Mouse (Mus musculus) kidney, adult 2 months (tissue): Measurements from ENCODE around the gene Rad52. TPM values are rescaled to one million over a fixed set of nuclear protein-coding genes. Genes with fewer than 3 reads are reported as not detected.

Experiments
- DNase-seq: peaks from one replicate; pipeline ENCODE4 v3.0.0; 2021
- H3K27ac ChIP-seq: fragments of 200-500 bp; 2 replicates; pipeline ENCODE4 v1.5.1; 2012; ENCODE audit warnings: low read depth, low read length, control low read depth, inconsistent platforms; ENCODE audit not compliant: insufficient read depth
- H3K27me3 ChIP-seq: fragments of 200-500 bp; replicated peaks from 2 replicates; pipeline ENCODE4 v1.6.1; 2012; ENCODE audit warnings: mild to moderate bottlenecking, moderate library complexity, low read length, inconsistent platforms; ENCODE audit not compliant: control insufficient read depth, insufficient read depth
- H3K36me3 ChIP-seq: fragments of 200-500 bp; 2 replicates; pipeline ENCODE4 v1.6.1; 2012; ENCODE audit warnings: mild to moderate bottlenecking, moderate library complexity, low read length, inconsistent platforms; ENCODE audit not compliant: control insufficient read depth, insufficient read depth
- H3K4me1 ChIP-seq: fragments of 200-500 bp; 2 replicates; pipeline ENCODE4 v1.6.1; 2011; ENCODE audit warnings: low read length; ENCODE audit not compliant: control insufficient read depth, insufficient read depth
- H3K4me3 ChIP-seq: fragments of 200-500 bp; 2 replicates; pipeline ENCODE4 v1.5.1; 2011; ENCODE audit warnings: mild to moderate bottlenecking, low read depth, low read length, control low read depth; ENCODE audit not compliant: insufficient read depth
- CTCF ChIP-seq: fragments of 200-500 bp; conservative IDR thresholded peaks from 2 replicates; pipeline ENCODE4 v1.5.1; 2011; ENCODE audit warnings: low read depth, mild to moderate bottlenecking, control low read depth, low read length, moderate library complexity, mixed read lengths; ENCODE audit not compliant: insufficient read depth, insufficient read length
- POLR2A ChIP-seq: fragments of 200-500 bp; IDR thresholded peaks from one replicate; pipeline ENCODE4 v1.6.1; 2011; ENCODE audit warnings: low read depth, low read length, control low read depth
- WGBS: fragments of 180-500 bp; shearing (Covaris S2); methylation state at CpG from one replicate; pipeline ENCODE4 v1.1.7; 2018; 5-methylcytosine and 5-hydroxymethylcytosine counted together
- polyA plus RNA-seq: library from polyadenylated mRNA; depleted of rRNA; stranded (reverse); fragments of >200 nt; gene quantifications from 2 replicates; pipeline ENCODE4 v1.2.3, GENCODE M21; 2012; rRNA removed

Gene Rad52
- polyA plus RNA-seq, result 13.6 and 17.6 TPM in 2 replicates

DNA sequence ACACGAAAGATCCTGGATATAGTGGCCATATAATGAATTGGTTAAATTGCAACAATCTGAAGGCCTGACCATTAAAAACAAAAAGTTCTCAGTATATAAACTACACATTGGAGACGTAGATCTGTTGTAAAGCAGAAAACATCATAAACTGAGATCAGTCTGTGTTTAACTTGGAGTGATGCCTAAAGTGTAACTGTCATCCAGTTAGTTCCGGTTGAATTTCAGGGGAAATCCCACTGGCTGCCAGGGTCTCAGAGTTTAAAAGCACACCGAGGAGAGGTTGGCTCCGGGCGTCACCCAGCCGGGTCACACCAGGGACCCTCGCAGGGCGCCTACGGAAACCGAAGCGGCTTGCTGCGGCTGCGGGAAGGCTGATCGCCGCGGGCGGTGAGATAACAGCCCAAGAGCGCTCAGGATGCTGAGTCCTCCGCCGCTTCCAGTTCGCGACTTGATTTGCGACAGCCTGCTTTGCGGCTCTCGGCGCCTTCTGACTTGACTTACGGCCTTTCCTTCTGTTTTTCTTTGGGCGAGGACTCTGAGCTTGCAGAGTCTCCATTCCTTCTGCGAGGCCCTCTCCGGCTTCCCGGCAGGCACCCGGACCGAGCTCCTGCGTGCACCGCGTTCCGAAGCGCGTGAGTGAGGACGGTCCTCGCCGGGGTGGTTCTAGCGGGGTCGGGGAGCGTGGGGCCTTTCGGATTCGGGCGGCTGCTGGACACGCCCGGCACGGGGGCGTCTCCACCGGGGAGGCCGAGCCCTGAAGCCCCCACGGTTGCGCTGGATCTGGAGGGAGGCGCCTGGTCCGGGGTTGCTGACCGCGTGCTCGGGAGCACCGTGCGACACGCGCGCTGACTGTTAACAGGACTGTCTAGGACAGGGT lies at the start of gene Rad52:
Gene Rad52, plus strand, starts transcription at position 495 of the 877 bp plus-strand sequence.
- DNase-seq, result peak; percentile 93
- TF ChIP-seq POLR2A (peak; percentile 27), CTCF (no peak)
- WGBS, result under 1% methylated on average over 67 of the region's 67 CpGs
- H3K36me3 ChIP-seq, result no peaks in the 10 kb centered on the region; the same call in 1 of the 2 replicates
- H3K27ac ChIP-seq, result peak within 1 kb of the TSS; percentile 67
- H3K4me1 ChIP-seq, result no peaks in the 10 kb centered on the region
- H3K4me3 ChIP-seq, result peak within 1 kb of the TSS; percentile 74
- no peaks in the 10 kb centered on the region for H3K27me3 ChIP-seq

DNA sequence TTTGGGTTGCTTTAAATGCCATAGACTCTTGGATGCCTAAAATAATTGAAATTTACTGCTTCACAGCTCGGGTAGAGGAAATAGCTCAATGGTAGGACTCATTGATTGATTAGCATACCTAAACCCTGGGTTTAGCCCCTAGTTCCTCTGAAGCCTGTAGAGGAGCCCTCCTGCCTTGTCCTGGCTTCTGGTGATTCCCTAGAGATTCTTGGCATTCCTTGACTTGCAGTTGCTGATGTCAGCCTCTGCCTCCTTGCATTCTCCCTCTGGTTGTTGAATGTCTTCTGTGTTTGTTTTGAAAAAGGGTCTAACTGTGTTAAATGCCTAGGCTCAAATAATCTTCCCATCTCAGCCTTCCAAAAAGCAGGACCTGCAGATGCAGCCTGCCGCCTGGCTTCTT lies 48.3 kb upstream of the Rad52 start:
- TF ChIP-seq CTCF, result no peak
- 42% methylated on average over 2 of the region's 2 CpGs for WGBS
- Histone ChIP-seq H3K36me3 (no peaks in the 10 kb centered on the region), H3K27ac (no peak overlapping the region), H3K27me3 (no peaks in the 10 kb centered on the region), H3K4me3 (no peak overlapping the region), H3K4me1 (no peaks in the 10 kb centered on the region)
- no peak for DNase-seq

DNA sequence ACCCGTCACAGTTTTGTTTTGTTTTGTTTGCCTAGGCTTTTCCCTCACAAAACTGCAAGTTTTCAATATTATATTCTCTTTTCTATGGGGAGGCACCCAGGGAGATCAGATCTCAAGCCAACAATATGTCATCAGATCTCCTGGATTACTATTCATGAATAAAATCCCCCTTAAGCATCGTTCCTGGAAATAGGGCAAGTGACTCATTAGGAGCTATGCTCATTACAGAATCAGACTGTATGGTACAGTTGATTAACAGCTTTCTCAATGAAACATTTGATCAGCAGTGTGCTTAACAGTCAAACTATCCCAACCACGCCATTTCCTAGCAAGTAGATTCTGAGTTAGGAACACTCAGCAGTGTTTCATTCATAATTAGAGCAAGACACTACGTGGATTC lies 47.0 kb upstream of the Rad52 start:
- no peak for DNase-seq
- TF ChIP-seq CTCF (no peak), POLR2A (no peak)
- 75% methylated on average over 4 of the region's 4 CpGs for WGBS
- H3K4me3 ChIP-seq, result no peak overlapping the region
- no peaks in the 10 kb centered on the region for H3K36me3 ChIP-seq
- no peaks in the 10 kb centered on the region for H3K27me3 ChIP-seq
- H3K4me1 ChIP-seq, result no peaks in the 10 kb centered on the region
- H3K27ac ChIP-seq, result no peak overlapping the region

DNA sequence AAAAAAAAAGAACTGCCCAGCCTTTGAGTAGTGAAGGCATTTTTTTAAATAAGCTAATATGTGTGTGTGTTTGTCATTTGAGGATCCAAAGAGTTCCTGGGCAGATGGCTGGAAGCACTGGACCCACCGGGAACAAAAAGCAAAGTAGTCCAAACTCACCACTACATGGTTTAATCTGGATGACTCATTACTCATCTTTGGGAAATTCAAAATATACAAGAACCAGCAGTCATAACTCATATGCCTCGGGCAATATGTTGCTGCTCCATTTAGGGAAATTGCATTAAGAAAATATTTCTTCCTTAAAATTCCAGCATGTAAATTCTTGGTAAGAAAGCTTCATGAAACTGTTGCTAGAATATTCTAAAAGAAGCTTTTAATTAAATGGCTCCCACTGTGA lies 42.3 kb upstream of the Rad52 start:
- Histone ChIP-seq H3K4me3 (no peak overlapping the region), H3K4me1 (no peaks in the 10 kb centered on the region), H3K27me3 (no peaks in the 10 kb centered on the region), H3K27ac (no peak overlapping the region), H3K36me3 (no peaks in the 10 kb centered on the region)
- 92% methylated on average over 2 of the region's 2 CpGs for WGBS
- TF ChIP-seq CTCF (no peak), POLR2A (no peak)
- DNase-seq, result no peak

DNA sequence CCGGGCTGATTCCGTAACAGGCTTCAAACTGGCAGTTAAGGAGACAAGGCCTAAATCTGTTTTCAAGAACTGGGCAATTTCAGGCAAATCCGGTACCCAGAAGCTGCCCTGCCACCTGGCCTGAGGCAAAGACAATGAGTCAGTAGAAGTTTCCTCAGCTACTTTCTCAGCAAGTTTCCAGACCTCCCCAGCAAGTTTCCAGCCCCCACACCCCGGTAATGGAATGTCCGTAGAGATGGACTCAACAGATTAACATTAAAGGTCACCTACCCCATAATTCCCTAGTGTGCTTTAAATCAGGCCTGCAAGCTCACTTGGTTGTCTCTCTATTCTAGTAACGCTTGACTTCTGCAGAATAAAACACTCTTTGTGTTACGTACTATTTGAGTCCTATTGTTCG lies 41.0 kb upstream of the Rad52 start:
- no peaks in the 10 kb centered on the region for H3K36me3 ChIP-seq
- H3K4me1 ChIP-seq, result no peaks in the 10 kb centered on the region

DNA sequence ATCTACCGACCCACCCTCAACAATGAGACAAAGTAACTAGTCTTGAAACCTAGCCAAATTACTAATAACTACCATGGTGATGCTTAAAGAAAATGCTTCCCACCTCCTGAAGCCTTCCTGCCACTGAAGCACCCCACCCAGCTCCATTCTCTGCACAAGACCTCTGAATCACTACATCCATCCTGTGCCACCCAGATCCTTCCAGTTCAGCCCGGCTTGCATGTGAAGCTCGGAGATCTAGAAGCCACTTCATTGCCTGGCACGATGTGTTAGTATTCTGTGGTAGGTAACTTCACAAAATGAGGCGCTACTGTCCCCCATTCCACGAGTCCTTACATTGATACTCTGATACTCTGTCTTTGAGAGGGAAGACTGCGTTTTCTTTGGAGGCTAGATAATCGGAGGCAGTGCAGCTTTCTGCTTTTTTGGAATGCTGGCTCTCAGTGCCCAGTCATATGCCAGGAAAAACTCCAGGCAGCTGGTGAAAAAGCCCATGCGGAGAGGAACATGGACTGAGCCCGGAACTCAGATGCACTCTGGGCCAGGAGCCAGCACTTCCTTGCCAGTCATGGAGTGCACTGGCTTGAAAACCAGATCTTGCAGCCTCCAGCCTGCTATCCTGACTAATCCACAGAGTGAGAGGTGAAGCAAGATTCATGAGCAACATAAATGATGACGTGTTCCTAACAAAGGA lies 38.0 kb upstream of the Rad52 start:
- peak; percentile 79 for DNase-seq
- Histone ChIP-seq H3K27me3 (no peaks in the 10 kb centered on the region), H3K4me1 (no peaks in the 10 kb centered on the region), H3K36me3 (no peaks in the 10 kb centered on the region), H3K4me3 (no peak overlapping the region), H3K27ac (peak overlapping the region; percentile 10; the same call in 1 of the 2 replicates)
- TF ChIP-seq CTCF (no peak), POLR2A (no peak)
- 56% methylated on average over 11 of the region's 11 CpGs for WGBS

More for the DNA sequence above, 41.0 kb upstream of the Rad52 start:
- WGBS, result 67% methylated on average over 8 of the region's 8 CpGs
- Histone ChIP-seq H3K27ac (no peak overlapping the region), H3K4me3 (no peak overlapping the region), H3K27me3 (no peaks in the 10 kb centered on the region)
- TF ChIP-seq CTCF (no peak), POLR2A (no peak)
- DNase-seq, result no peak

DNA sequence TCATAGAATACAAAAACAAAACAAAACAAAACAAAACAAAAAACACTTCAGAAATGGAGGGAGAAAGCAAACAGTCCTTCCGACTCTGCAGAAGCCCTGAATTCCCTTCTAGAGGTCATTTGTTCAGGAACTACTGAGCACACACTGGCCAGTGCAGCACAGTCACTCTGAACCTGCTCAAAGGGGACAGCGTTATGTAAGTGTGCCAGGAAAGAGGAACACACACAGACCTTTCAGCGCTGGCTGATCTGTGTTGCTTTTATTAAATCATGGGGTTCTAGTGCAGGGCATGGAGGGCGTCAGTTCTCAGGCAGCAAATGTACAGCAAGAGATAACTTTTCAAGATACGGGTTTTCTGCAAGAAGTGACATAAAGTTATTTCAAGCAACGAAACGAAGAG lies 19.3 kb upstream of the Rad52 start:
- peak; percentile 21 for DNase-seq

More for the DNA sequence above, 19.3 kb upstream of the Rad52 start:
- WGBS, result 63% methylated on average over 7 of the region's 7 CpGs
- TF ChIP-seq POLR2A (no peak), CTCF (no peak)
- H3K4me3 ChIP-seq, result no peak overlapping the region
- no peaks in the 10 kb centered on the region for H3K4me1 ChIP-seq
- H3K27ac ChIP-seq, result no peak overlapping the region
- H3K36me3 ChIP-seq, result no peaks in the 10 kb centered on the region
- H3K27me3 ChIP-seq, result no peaks in the 10 kb centered on the region
